ENCODE assay signal across 29 mouse cellular contexts in genomic region chr8:93394079-93394619, GRCm38 (mm10). TPM values are rescaled to one million over a fixed set of nuclear protein-coding genes. Genes with fewer than 3 reads are reported as not detected.
DNase-seq lines count a peak whose midpoint lies in the region; ATAC-seq and TF ChIP-seq lines count a peak whose summit lies in the region.
"Not testable (repeated sequence)": the region's sequence is repeated elsewhere in the genome, so short reads cannot be mapped to it uniquely, and the experiment has no call there.
"Had no signal": no experiment of that assay in that cellular context is flagged by ENCODE, and none has a peak within 500 bp of the region (broad histone marks: within the 10 kb centered on the region; RNA-seq: fewer than 3 reads in every experiment).

No protein-coding gene starts in this region.

- not testable (repeated sequence) for H3K4me1 ChIP-seq in hindbrain, postnatal 0 days (ENCODE audit: insufficient read depth, low read length); lung, embryonic 14.5 days (ENCODE audit: insufficient read depth)
- H3K4me1 ChIP-seq in small intestine, adult 2 months (ENCODE audit: control insufficient read depth, insufficient read depth, insufficient read length, low read length): peaks cover 10% of the 10 kb centered on the region; the same call in 1 of the 2 replicates

- H3K36me3 ChIP-seq in hindbrain, postnatal 0 days (ENCODE audit: insufficient read depth, low read length); lung, embryonic 14.5 days (ENCODE audit: insufficient read depth); small intestine, adult 2 months (ENCODE audit: control insufficient read depth, insufficient read depth, low read length): not testable (repeated sequence)

- not testable (repeated sequence) for ATAC-seq in hindbrain, postnatal 0 days
- ATAC-seq in lung, embryonic 14.5 days (ENCODE audit: insufficient read depth): peak; percentile 47

- H3K9me3 ChIP-seq in hindbrain, postnatal 0 days (ENCODE audit: low read length); lung, embryonic 14.5 days (ENCODE audit: low read depth, low read length): not testable (repeated sequence)

- WGBS in hindbrain, postnatal 0 days: 23% methylated on average over 8 of the region's 8 CpGs
- 32% methylated on average over 8 of the region's 8 CpGs for WGBS in lung, embryonic 14.5 days
- 12% methylated on average over 8 of the region's 8 CpGs for WGBS in small intestine, adult 2 months

- not testable (repeated sequence) for H3K9ac ChIP-seq in hindbrain, postnatal 0 days (replicated peaks; ENCODE audit: low read length); lung, embryonic 14.5 days

- H3K27me3 ChIP-seq in hindbrain, postnatal 0 days (ENCODE audit: insufficient read depth, low read length); lung, embryonic 14.5 days (ENCODE audit: insufficient read depth, low read length); small intestine, adult 2 months (ENCODE audit: control insufficient read depth, insufficient read depth, low read length): not testable (repeated sequence)

- peak; percentile 43 for DNase-seq in brain, embryonic 14.5 days (ENCODE audit: low read depth)
- DNase-seq in heart, adult 11 months: peak; percentile 55
- DNase-seq in hindbrain, postnatal 0 days (ENCODE audit: low spot score): peak; percentile 22
- DNase-seq in kidney, adult 9 months: peak; percentile 91
- peak; percentile 67 to 81 for DNase-seq in kidney, postnatal 36 days
- peak; percentile 77 for DNase-seq in lung, embryonic 14.5 days
- DNase-seq in lung, postnatal 25 days (ENCODE audit: low spot score): peak; percentile 7

- not testable (repeated sequence) for H3K27ac ChIP-seq in hindbrain, postnatal 0 days; lung, embryonic 14.5 days (ENCODE audit: low read depth)
- peak overlapping the region; percentile 29; the same call in 1 of the 2 replicates for H3K27ac ChIP-seq in small intestine, adult 2 months (ENCODE audit: insufficient read depth, low read depth, low read length)

- not testable (repeated sequence) for TF ChIP-seq CTCF in brain, embryonic 14.5 days (IDR thresholded peaks at IDR 0.05; ENCODE audit: borderline replicate concordance, extremely low read depth, insufficient read depth, insufficient read length); hindbrain, postnatal 0 days (IDR thresholded peaks at IDR 0.05; ENCODE audit: low read depth); lung, embryonic 14.5 days (IDR thresholded peaks at IDR 0.05; ENCODE audit: low read depth); small intestine, adult 2 months (IDR thresholded peaks at IDR 0.05; ENCODE audit: extremely low read depth, insufficient read length, insufficient replicate concordance, low read depth, low read length)

- not testable (repeated sequence) for TF ChIP-seq POLR2A in brain, embryonic 14.5 days (IDR thresholded peaks at IDR 0.05; ENCODE audit: borderline replicate concordance, extremely low read depth, insufficient read depth, insufficient read length, poor library complexity, severe bottlenecking); small intestine, adult 2 months (IDR thresholded peaks at IDR 0.05; ENCODE audit: low read depth, low read length)

- not testable (repeated sequence) for H3K4me2 ChIP-seq in hindbrain, postnatal 0 days (ENCODE audit: low read depth, low read length); lung, embryonic 14.5 days

- H3K4me3 ChIP-seq in hindbrain, postnatal 0 days (ENCODE audit: low read length); lung, embryonic 14.5 days (ENCODE audit: low read depth, low read length); small intestine, adult 2 months (ENCODE audit: low read depth, low read length): not testable (repeated sequence)

RNA-seq across cellular contexts. Expression of gene Ces1h, which starts 14.6 kb away (rescaled TPM):
- not detected in 2 replicates for polyA plus RNA-seq in brain, embryonic 14.5 days (2012; rRNA removed)
- not detected in 2 replicates for total RNA-seq in hindbrain, postnatal 0 days (2014; rRNA removed)
- not detected in 2 replicates for polyA plus RNA-seq in hindbrain, postnatal 0 days (2015; fragmentation: Nextera tagmentation; extraction: Ambion mirVana)
- not detected in 2 replicates for polyA plus RNA-seq in lung, embryonic 14.5 days (2014; fragmentation: Nextera tagmentation; extraction: Ambion mirVana)
- not detected in 2 replicates for polyA plus RNA-seq in small intestine, adult 2 months (2012; rRNA removed)
- total RNA-seq: adrenal gland, adult 8-10 months; common myeloid progenitor, adult 5-6 weeks; forebrain, postnatal 0 days; G1E; gastrocnemius, adult 8-10 months; gastrocnemius, postnatal 4 days; heart, postnatal 36 days; left cerebral cortex, postnatal 10 days; liver, adult 2 months had no signal
- polyA plus RNA-seq: embryonic facial prominence, embryonic 13.5 days; erythroblast, embryonic 14.5 days; forebrain, embryonic 11.5 days; forebrain, postnatal 0 days; G1E; heart, embryonic 10.5 days; heart, embryonic 15.5 days; hindbrain, embryonic 13.5 days; intestine, postnatal 0 days; limb, embryonic 11.5 days; liver, adult 2 months; liver, embryonic 15.5 days; midbrain, embryonic 12.5 days; neural tube, embryonic 13.5 days; stomach, embryonic 15.5 days had no signal

RNA-seq across cellular contexts. Expression of gene Ces1g, which starts 57.0 kb away (rescaled TPM):
- not detected in 2 replicates for polyA plus RNA-seq in brain, embryonic 14.5 days (2012; rRNA removed)
- not detected in 2 replicates for total RNA-seq in hindbrain, postnatal 0 days (2014; rRNA removed)
- polyA plus RNA-seq in hindbrain, postnatal 0 days (2015; fragmentation: Nextera tagmentation; extraction: Ambion mirVana): not detected in 2 replicates
- polyA plus RNA-seq in lung, embryonic 14.5 days (2014; fragmentation: Nextera tagmentation; extraction: Ambion mirVana): 0.46 and 0.55 TPM in 2 replicates
- polyA plus RNA-seq in small intestine, adult 2 months (2012; rRNA removed): 0.34 and 2.1 TPM in 2 replicates
- total RNA-seq: common myeloid progenitor, adult 5-6 weeks; forebrain, postnatal 0 days; gastrocnemius, adult 8-10 months; left cerebral cortex, postnatal 10 days had no signal
- polyA plus RNA-seq: embryonic facial prominence, embryonic 13.5 days; erythroblast, embryonic 14.5 days; forebrain, embryonic 11.5 days; forebrain, postnatal 0 days; G1E; heart, embryonic 10.5 days; heart, embryonic 15.5 days; hindbrain, embryonic 13.5 days; intestine, postnatal 0 days; limb, embryonic 11.5 days; midbrain, embryonic 12.5 days; neural tube, embryonic 13.5 days had no signal

Comparison
In these comparisons a context has a peak if more than half of its experiments do, and no peak if none do; other contexts are left out.
1. DNase-seq: peak in every context shown above with its lines; median percentile 91 in kidney, adult 9 months; 77 in lung, embryonic 14.5 days; 74 in kidney, postnatal 36 days; 55 in heart, adult 11 months; 43 in brain, embryonic 14.5 days; 22 in hindbrain, postnatal 0 days; 7 in lung, postnatal 25 days.